Mouse (Mus musculus) G1E (cell line): ENCODE results near the gene Ttll8. TPM values are rescaled to one million over a fixed set of nuclear protein-coding genes. Genes with fewer than 3 reads are reported as not detected.

Experiments
- ATAC-seq: 2 replicates; pipeline ENCODE4 v1.8.0; 2016; ENCODE audit warnings: mild to moderate bottlenecking; ENCODE audit not compliant: insufficient number of reproducible peaks, poor library complexity, low FRiP score, severe bottlenecking; ENCODE audit errors: extremely low read depth
- DNase-seq: peaks from one replicate; pipeline ENCODE4 v3.0.0; 2012; ENCODE audit warnings: low spot score
- H3K27me3 ChIP-seq: 2 replicates; pipeline ENCODE4 v1.6.1; 2012; ENCODE audit warnings: mild to moderate bottlenecking, low read length, inconsistent platforms; ENCODE audit not compliant: insufficient read depth
- H3K36me3 ChIP-seq: replicated peaks from 2 replicates; pipeline ENCODE3; 2012; ENCODE audit warnings: mild to moderate bottlenecking, inconsistent platforms
- H3K4me1 ChIP-seq: 2 replicates; pipeline ENCODE4 v1.6.1; 2012; ENCODE audit warnings: low read depth, low read length, inconsistent platforms, mixed read lengths; ENCODE audit not compliant: insufficient read depth
- H3K4me3 ChIP-seq: 2 replicates; pipeline ENCODE4 v1.5.1; 2012; ENCODE audit warnings: low read depth, mild to moderate bottlenecking, inconsistent platforms, low read length, moderate library complexity, mixed read lengths
- H3K9me3 ChIP-seq: replicated peaks from 2 replicates; pipeline ENCODE4 v1.6.1; 2012; ENCODE audit warnings: inconsistent platforms
- CTCF ChIP-seq: IDR thresholded peaks from 2 replicates; pipeline ENCODE4 v1.5.1; 2012; ENCODE audit warnings: low read depth, low read length, inconsistent platforms, mixed read lengths
- GATA1 ChIP-seq: IDR thresholded peaks from 2 replicates; pipeline ENCODE4 v1.6.1; 2012; ENCODE audit warnings: borderline replicate concordance, low read length, inconsistent platforms, mixed read lengths
- GATA2 ChIP-seq: IDR thresholded peaks from 2 replicates; pipeline ENCODE4 v1.6.1; 2012; ENCODE audit warnings: low read depth, low read length, inconsistent platforms, borderline replicate concordance
- POLR2AphosphoS5 ChIP-seq: IDR thresholded peaks from 2 replicates; pipeline ENCODE4 v1.6.1; 2012; ENCODE audit warnings: low read depth, low read length, inconsistent platforms; ENCODE audit not compliant: insufficient replicate concordance
- TAL1 ChIP-seq: conservative IDR thresholded peaks from 2 replicates; pipeline ENCODE4 v1.6.1; 2012; ENCODE audit warnings: low read depth, low read length, inconsistent platforms, mixed read lengths
- polyA plus RNA-seq: library from polyadenylated mRNA; stranded (reverse); fragments of >175 nt; gene quantifications from 2 replicates; pipeline ENCODE4 v1.2.3, GENCODE M21; 2012
- total RNA-seq, 2 experiments: library from RNA; stranded (forward) in 1 of 2; stranded (reverse) in 1 of 2; fragments of 200-1000 nt in 1 of 2; fragments of >200 nt in 1 of 2; fragmentation: Nextera tagmentation in 1 of 2; gene quantifications; 2 replicates each; pipeline ENCODE4 v1.2.3; 2014 to 2017

Ttll8 gene
- total and polyA plus RNA-seq, 3 experiments: 0.49 TPM; not detected in 2

DNA sequence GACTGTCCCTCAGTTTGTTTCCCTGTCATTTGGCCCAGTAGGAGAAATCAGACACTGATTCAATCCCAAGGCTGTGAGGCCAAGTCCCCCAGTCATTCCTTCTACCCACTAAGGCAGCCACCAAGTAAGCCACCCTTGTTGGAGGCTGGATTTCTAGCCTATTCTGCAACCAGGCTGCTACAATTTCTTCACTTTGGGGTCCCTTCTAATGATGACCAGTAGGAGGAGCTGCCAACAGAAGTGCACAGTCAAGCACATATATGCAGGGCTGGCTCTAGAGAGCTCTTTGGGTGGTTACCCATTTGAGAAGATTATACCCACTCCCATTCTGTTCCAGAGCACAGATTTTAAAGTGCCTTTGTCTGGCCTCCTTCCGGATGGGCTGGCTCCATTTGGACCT is 51.1 kb downstream of the Ttll8 start:
- TF ChIP-seq POLR2AphosphoS5: no peak
- H3K27me3 ChIP-seq: no peaks in the 10 kb centered on the region; the same call in 1 of the 2 replicates
- no peak overlapping the region for H3K4me3 ChIP-seq
- ATAC-seq: no peak
- no peaks in the 10 kb centered on the region for H3K4me1 ChIP-seq
- DNase-seq: no peak
- no peaks in the 10 kb centered on the region for H3K9me3 ChIP-seq
- no peaks in the 10 kb centered on the region for H3K36me3 ChIP-seq

DNA sequence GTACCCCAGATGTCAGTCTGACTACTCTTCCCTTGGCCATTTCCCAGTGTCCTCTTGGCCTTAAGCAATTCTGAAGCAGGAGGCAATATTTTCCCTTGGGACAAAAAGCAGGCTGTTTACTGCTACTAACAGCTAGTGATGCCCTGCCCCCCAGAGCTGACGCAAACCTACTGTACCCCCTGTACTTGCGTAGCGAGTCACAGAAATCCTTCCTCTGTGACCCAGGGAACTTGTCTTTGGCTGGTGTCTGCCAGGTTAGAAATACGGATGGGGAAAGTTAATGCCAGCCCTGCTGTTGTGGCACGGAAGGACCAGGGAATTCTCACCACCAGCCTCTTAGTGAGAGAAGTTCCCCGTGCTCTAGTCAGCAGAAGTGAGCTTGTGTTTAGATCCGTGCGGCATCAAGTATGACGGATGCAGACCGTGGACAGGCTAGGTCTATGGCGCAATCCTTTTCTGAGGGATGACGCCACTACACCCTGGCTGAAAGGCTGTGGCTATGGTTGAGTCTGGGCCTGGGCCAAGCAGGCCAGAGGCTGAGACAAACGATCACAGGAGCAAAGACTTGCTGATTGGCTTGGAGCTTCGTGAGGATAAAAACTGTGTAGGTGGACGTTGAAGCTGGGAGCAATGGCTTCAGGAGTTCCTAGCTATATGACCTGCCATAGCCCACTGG is 51.9 kb downstream of the Ttll8 start:
- H3K36me3 ChIP-seq: no peaks in the 10 kb centered on the region
- DNase-seq: no peak
- no peaks in the 10 kb centered on the region for H3K4me1 ChIP-seq
- H3K4me3 ChIP-seq: no peak overlapping the region
- H3K27me3 ChIP-seq: no peaks in the 10 kb centered on the region; the same call in 1 of the 2 replicates
- no peaks in the 10 kb centered on the region for H3K9me3 ChIP-seq
- ATAC-seq: no peak
- no peak for TF ChIP-seq CTCF
- TF ChIP-seq GATA2: no peak
- no peak for TF ChIP-seq GATA1
- no peak for TF ChIP-seq TAL1
- no peak for TF ChIP-seq POLR2AphosphoS5

DNA sequence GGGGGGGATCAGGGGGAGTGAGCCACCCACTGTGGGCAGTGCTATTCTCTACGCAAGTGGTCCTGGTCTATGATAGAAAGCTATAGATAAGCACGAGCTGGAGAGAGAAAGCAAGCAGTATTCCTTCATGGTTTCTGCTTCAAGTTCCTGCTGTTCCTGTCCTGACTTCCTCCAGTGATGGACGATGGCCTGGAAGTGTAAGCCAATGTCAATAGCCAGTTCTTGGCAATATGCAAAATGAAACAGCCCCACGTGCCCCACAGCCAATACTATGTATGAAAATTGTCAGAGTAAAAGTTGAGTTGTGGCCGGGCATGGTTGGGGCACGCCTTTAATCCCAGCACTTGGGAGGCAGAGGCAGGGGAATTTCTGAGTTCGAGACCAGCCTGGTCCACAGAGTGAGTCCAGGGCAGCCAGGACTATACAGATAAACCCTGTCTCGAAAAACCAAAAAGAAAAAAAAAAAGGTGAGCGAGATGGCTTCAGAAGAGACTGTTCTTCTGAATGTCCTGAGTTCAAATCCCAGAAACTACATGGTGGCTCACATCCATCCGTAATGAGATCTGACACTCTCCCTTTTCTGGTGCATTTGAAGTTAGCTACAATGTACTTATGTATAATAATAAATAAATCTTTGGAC is 57.8 kb downstream of the Ttll8 start:
- H3K27me3 ChIP-seq: peaks cover 10% of the 10 kb centered on the region

DNA sequence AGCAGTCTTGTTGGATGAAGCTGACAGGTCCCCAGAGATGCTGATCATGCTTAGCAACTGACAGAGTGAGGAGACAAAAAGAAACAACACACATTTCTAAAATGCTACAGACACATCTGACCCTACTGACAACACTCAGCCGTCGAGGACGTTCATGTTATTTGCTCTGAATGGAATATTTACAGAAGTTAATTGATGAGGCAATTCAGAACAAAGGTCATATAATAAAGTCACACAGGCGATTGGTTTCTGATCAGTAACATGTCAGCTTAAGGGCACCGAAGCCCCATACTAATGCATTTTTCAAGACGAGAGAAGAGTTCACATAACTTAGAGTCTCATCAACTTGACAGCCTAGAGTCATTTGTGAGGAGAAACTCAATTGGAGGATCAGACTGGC is 58.3 kb downstream of the Ttll8 start:
- Histone ChIP-seq H3K27me3 (peaks cover 16% of the 10 kb centered on the region), H3K4me3 (no peak overlapping the region), H3K36me3 (no peaks in the 10 kb centered on the region), H3K9me3 (no peaks in the 10 kb centered on the region), H3K4me1 (peaks cover 7% of the 10 kb centered on the region)
- no peak for DNase-seq
- ATAC-seq: no peak
- TF ChIP-seq POLR2AphosphoS5 (no peak), CTCF (no peak), GATA1 (no peak), GATA2 (no peak), TAL1 (no peak)

More for the DNA sequence above, 57.8 kb downstream of the Ttll8 start:
- DNase-seq (no peak), ATAC-seq (no peak)
- Histone ChIP-seq H3K4me1 (peaks cover 1% of the 10 kb centered on the region; the same call in 1 of the 2 replicates), H3K36me3 (no peaks in the 10 kb centered on the region), H3K4me3 (no peak overlapping the region), H3K9me3 (no peaks in the 10 kb centered on the region)
- no peak for TF ChIP-seq GATA2
- TF ChIP-seq CTCF: no peak
- TF ChIP-seq TAL1: no peak
- TF ChIP-seq GATA1: no peak
- TF ChIP-seq POLR2AphosphoS5: no peak

DNA sequence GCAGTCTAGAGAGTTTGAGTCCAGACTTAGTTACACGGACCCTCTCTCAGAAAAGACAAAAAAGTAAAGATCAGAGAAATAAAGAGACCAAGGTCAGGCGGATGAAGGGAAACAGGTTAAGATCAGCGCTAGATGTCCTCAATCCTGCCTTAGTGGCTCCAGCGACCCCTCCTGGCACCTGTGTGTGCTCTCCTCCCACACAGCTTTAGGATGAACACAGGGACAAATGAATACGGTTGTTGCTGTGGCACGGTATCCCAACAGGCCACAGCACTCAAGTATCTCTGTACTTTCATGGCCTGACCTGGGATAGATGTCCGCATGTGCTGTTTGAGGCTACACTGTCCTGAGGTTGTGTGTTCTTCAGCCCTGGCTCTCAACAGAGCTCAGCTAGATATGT is 59.1 kb downstream of the Ttll8 start:
- Histone ChIP-seq H3K4me1 (peaks cover 10% of the 10 kb centered on the region), H3K9me3 (no peaks in the 10 kb centered on the region), H3K4me3 (no peak overlapping the region), H3K36me3 (no peaks in the 10 kb centered on the region), H3K27me3 (peaks cover 20% of the 10 kb centered on the region)
- ATAC-seq: no peak
- TF ChIP-seq CTCF (no peak), TAL1 (no peak), GATA2 (no peak), POLR2AphosphoS5 (no peak), GATA1 (no peak)
- no peak for DNase-seq

DNA sequence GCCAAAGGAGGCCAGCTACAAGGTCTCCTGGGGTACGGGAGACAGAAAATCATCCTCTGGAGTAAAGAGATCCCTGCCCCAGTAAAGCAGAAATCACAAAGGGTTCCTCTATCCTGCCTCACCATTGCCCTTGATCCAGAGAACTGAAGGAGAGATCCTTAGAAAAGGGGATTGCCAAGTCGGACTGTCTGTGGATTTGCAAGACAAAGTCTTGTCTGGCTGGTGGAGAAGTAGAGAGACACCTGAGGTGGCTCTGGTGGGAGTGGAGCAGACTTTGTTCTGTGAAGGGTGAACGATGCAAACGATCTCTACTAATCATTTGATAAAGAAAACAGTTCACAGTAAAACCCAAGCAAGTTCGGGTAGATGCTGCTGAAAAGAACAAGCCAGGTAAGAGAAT is 61.3 kb downstream of the Ttll8 start:
- Histone ChIP-seq H3K9me3 (no peaks in the 10 kb centered on the region), H3K4me1 (peaks cover 10% of the 10 kb centered on the region), H3K36me3 (no peaks in the 10 kb centered on the region), H3K27me3 (peaks cover 32% of the 10 kb centered on the region), H3K4me3 (no peak overlapping the region)
- no peak for DNase-seq
- ATAC-seq: no peak
- no peak for TF ChIP-seq TAL1
- no peak for TF ChIP-seq GATA1
- no peak for TF ChIP-seq POLR2AphosphoS5
- TF ChIP-seq GATA2: no peak
- no peak for TF ChIP-seq CTCF
